Mouse (Mus musculus) heart, postnatal 0 days (tissue): ENCODE measurements at regions not wholly inside any gene's neighbourhood (a gene's known extent, or its start where the extent isn't known, plus 50 kb on each side); places are given as distances from the start of the nearest gene placed in this dataset.

Experiments used
- ATAC-seq: fragments of 200-750 bp; cut with Nextera tagmentation; 2 replicates; pipeline ENCODE4 v1.8.0; 2017; ENCODE audit warnings: low read depth, moderate number of reproducible peaks, moderate library complexity; ENCODE audit not compliant: insufficient read depth
- DNase-seq: peaks from one replicate; pipeline ENCODE4 v3.0.0-alpha.2; 2016; ENCODE audit warnings: low spot score
- H3K27ac ChIP-seq: fragments of 300-500 bp; sonication (generic); 2 replicates; pipeline ENCODE4 v1.5.1; 2014; ENCODE audit warnings: low read depth, mild to moderate bottlenecking
- H3K27me3 ChIP-seq: fragments of 300-500 bp; sonication (generic); 2 replicates; pipeline ENCODE4 v1.6.1; 2014; ENCODE audit warnings: low read length, mixed read lengths; ENCODE audit not compliant: control insufficient read depth, insufficient read depth
- H3K36me3 ChIP-seq: fragments of 300-500 bp; sonication (generic); replicated peaks from 2 replicates; pipeline ENCODE4 v1.6.1; 2014; ENCODE audit warnings: low read length, mixed read lengths; ENCODE audit not compliant: control insufficient read depth, insufficient read depth
- H3K4me1 ChIP-seq: fragments of 300-500 bp; sonication (generic); 2 replicates; pipeline ENCODE4 v1.6.1; 2014; ENCODE audit warnings: antibody characterized with exemption; ENCODE audit not compliant: control insufficient read depth, insufficient read depth
- H3K4me2 ChIP-seq: fragments of 300-500 bp; sonication (generic); 2 replicates; pipeline ENCODE4 v1.6.1; 2014; ENCODE audit warnings: low read depth, mild to moderate bottlenecking, low read length, moderate library complexity
- H3K4me3 ChIP-seq: fragments of 300-500 bp; sonication (generic); 2 replicates; pipeline ENCODE4 v1.5.1; 2014; ENCODE audit warnings: low read depth, low read length
- H3K9ac ChIP-seq: fragments of 300-500 bp; sonication (generic); replicated peaks from 2 replicates; pipeline ENCODE4 v1.6.1; 2014; ENCODE audit warnings: low read depth, low read length, mixed read lengths
- H3K9me3 ChIP-seq: fragments of 300-500 bp; sonication (generic); replicated peaks from 2 replicates; pipeline ENCODE4 v1.6.1; 2016; ENCODE audit warnings: low read length; ENCODE audit not compliant: control insufficient read depth
- CTCF ChIP-seq: IDR thresholded peaks from 2 replicates; pipeline ENCODE4 v1.5.1; 2016; ENCODE audit warnings: antibody characterized with exemption, control low read depth, low read depth
- EP300 ChIP-seq: IDR thresholded peaks from 2 replicates; pipeline ENCODE4 v1.6.1; 2016; ENCODE audit warnings: antibody characterized with exemption, low read depth
- WGBS: fragments of 180-500 bp; shearing (Covaris S2); extraction: QIAGEN DNeasy Blood & Tissue Kit; methylation state at CpG from one replicate; pipeline ENCODE4 v1.1.7; 2014; 5-methylcytosine and 5-hydroxymethylcytosine counted together

GRCm38 (mm10) chr11:112889760-112890159 is 107.7 kb downstream of the Sox9 start:
- Histone ChIP-seq H3K36me3 (no peaks in the 10 kb centered on the region), H3K9ac (no peak overlapping the region), H3K4me2 (no peak overlapping the region), H3K27me3 (no peaks in the 10 kb centered on the region), H3K4me1 (no peaks in the 10 kb centered on the region), H3K9me3 (no peaks in the 10 kb centered on the region), H3K27ac (no peak overlapping the region), H3K4me3 (no peak overlapping the region)
- DNase-seq (no peak), ATAC-seq (no peak)
- 88% methylated on average over 6 of the region's 6 CpGs for WGBS
- TF ChIP-seq CTCF: no peak
- TF ChIP-seq EP300: no peak

GRCm38 (mm10) chr11:112897597-112897996 is 115.6 kb downstream of the Sox9 start:
- Histone ChIP-seq H3K9ac (no peak overlapping the region), H3K4me1 (no peaks in the 10 kb centered on the region), H3K4me2 (no peak overlapping the region), H3K27ac (no peak overlapping the region), H3K9me3 (no peaks in the 10 kb centered on the region), H3K27me3 (no peaks in the 10 kb centered on the region), H3K36me3 (no peaks in the 10 kb centered on the region), H3K4me3 (no peak overlapping the region)
- WGBS: 61% methylated on average over 2 of the region's 2 CpGs
- no peak for TF ChIP-seq CTCF
- no peak for TF ChIP-seq EP300
- ATAC-seq (no peak), DNase-seq (no peak)

GRCm38 (mm10) chr11:112902618-112903017 is 120.6 kb downstream of the Sox9 start:
- Histone ChIP-seq H3K4me2 (no peak overlapping the region), H3K36me3 (no peaks in the 10 kb centered on the region), H3K4me3 (no peak overlapping the region), H3K4me1 (no peaks in the 10 kb centered on the region), H3K9me3 (no peaks in the 10 kb centered on the region), H3K27me3 (no peaks in the 10 kb centered on the region), H3K27ac (no peak overlapping the region), H3K9ac (no peak overlapping the region)
- DNase-seq (no peak), ATAC-seq (no peak)
- WGBS: 86% methylated on average over 3 of the region's 3 CpGs
- TF ChIP-seq EP300: no peak
- TF ChIP-seq CTCF: no peak

GRCm38 (mm10) chr11:112910309-112910708 is 128.3 kb downstream of the Sox9 start:
- no peak overlapping the region for H3K9ac ChIP-seq
- TF ChIP-seq CTCF (no peak), EP300 (no peak)
- ATAC-seq (no peak), DNase-seq (no peak)
- no peaks in the 10 kb centered on the region for H3K9me3 ChIP-seq
- 82% methylated on average over 5 of the region's 5 CpGs for WGBS
- 0 out of 2 replicates have a peak, but pooled peaks cover 3% of the 10 kb centered on the region for H3K27me3 ChIP-seq
- no peaks in the 10 kb centered on the region for H3K36me3 ChIP-seq
- no peak overlapping the region for H3K27ac ChIP-seq
- H3K4me3 ChIP-seq: no peak overlapping the region
- no peak overlapping the region for H3K4me2 ChIP-seq
- H3K4me1 ChIP-seq: no peaks in the 10 kb centered on the region

GRCm38 (mm10) chr11:112912875-112913274 is 130.9 kb downstream of the Sox9 start:
- no peak for DNase-seq
- H3K4me1 ChIP-seq: no peaks in the 10 kb centered on the region
- no peaks in the 10 kb centered on the region for H3K36me3 ChIP-seq
- H3K9ac ChIP-seq: no peak overlapping the region
- H3K4me3 ChIP-seq: no peak overlapping the region
- H3K27me3 ChIP-seq: 0 out of 2 replicates have a peak, but pooled peaks cover 3% of the 10 kb centered on the region
- no peak for TF ChIP-seq EP300
- no peak for TF ChIP-seq CTCF
- no peak overlapping the region for H3K27ac ChIP-seq
- no peak for ATAC-seq
- no peaks in the 10 kb centered on the region for H3K9me3 ChIP-seq
- 31% methylated on average over 3 of the region's 3 CpGs for WGBS
- no peak overlapping the region for H3K4me2 ChIP-seq

GRCm38 (mm10) chr11:112916923-112917322 is 134.9 kb downstream of the Sox9 start:
- no peak overlapping the region for H3K27ac ChIP-seq
- H3K4me1 ChIP-seq: no peaks in the 10 kb centered on the region
- ATAC-seq (no peak), DNase-seq (no peak)
- no peak overlapping the region for H3K4me3 ChIP-seq
- 0 out of 2 replicates have a peak, but pooled peaks cover 3% of the 10 kb centered on the region for H3K27me3 ChIP-seq
- no peaks in the 10 kb centered on the region for H3K36me3 ChIP-seq
- TF ChIP-seq CTCF: no peak
- no peak for TF ChIP-seq EP300
- H3K9me3 ChIP-seq: no peaks in the 10 kb centered on the region
- no peak overlapping the region for H3K4me2 ChIP-seq
- WGBS: 62% methylated on average over 1 of the region's 1 CpGs
- H3K9ac ChIP-seq: no peak overlapping the region
